ENCODE assay signal across 10 mouse cellular contexts in genomic region chr13:112114741-112115201, GRCm38 (mm10).
A peak's percentile ranks its signal among the peaks of the same experiment; 100 is the strongest.
DNase-seq lines count a peak whose midpoint lies in the region; ATAC-seq and TF ChIP-seq lines count a peak whose summit lies in the region.
"Had no signal": no experiment of that assay in that cellular context is flagged by ENCODE, and none has a peak within 500 bp of the region (broad histone marks: within the 10 kb centered on the region; RNA-seq: fewer than 3 reads in every experiment).

No protein-coding gene starts in this region.

- H3K9ac ChIP-seq in kidney, postnatal 0 days (ENCODE audit: low read depth, low read length): no peak overlapping the region
- H3K9ac ChIP-seq in embryonic facial prominence, embryonic 15.5 days: no peak overlapping the region
- H3K9ac ChIP-seq: liver, embryonic 13.5 days had no signal

- no peak for DNase-seq in kidney, postnatal 0 days (ENCODE audit: low spot score)
- DNase-seq in kidney, postnatal 14 days: no peak
- peak; percentile 39 for DNase-seq in gastrocnemius, postnatal 14 days
- peak; percentile 18 for DNase-seq in lung, postnatal 36 days
- no peak for DNase-seq in left cerebral cortex, adult 8-10 months (ENCODE audit: low spot score in 2 of 2)
- no peak for DNase-seq in thymus, postnatal 0 days (ENCODE audit: low spot score)
- DNase-seq: liver, embryonic 13.5 days; retina, postnatal 1 day; thymus, adult 18-20 months had no signal

- H3K9me3 ChIP-seq in kidney, postnatal 0 days (replicated peaks; ENCODE audit: low read length): no peaks in the 10 kb centered on the region
- no peaks in the 10 kb centered on the region for H3K9me3 ChIP-seq in embryonic facial prominence, embryonic 15.5 days (replicated peaks)
- H3K9me3 ChIP-seq: liver, embryonic 13.5 days had no signal

- intact Hi-C loops in gastrocnemius, postnatal 14 days (cut with DNase I; ENCODE audit: low total_unique reads): no loop called here

- no peak overlapping the region for H3K27ac ChIP-seq in kidney, postnatal 0 days
- H3K27ac ChIP-seq in embryonic facial prominence, embryonic 15.5 days (replicated peaks): peak overlapping the region; percentile 51; the same call in 1 of the 2 replicates
- H3K27ac ChIP-seq: liver, embryonic 13.5 days had no signal

- no peak overlapping the region for H3K4me2 ChIP-seq in kidney, postnatal 0 days (ENCODE audit: low read length)
- H3K4me2 ChIP-seq in embryonic facial prominence, embryonic 15.5 days (replicated peaks): no peak overlapping the region
- H3K4me2 ChIP-seq: liver, embryonic 13.5 days had no signal

- WGBS in kidney, postnatal 0 days: 55% methylated on average over 7 of the region's 7 CpGs
- 64% methylated on average over 7 of the region's 7 CpGs for WGBS in embryonic facial prominence, embryonic 15.5 days

- no peaks in the 10 kb centered on the region for H3K36me3 ChIP-seq in kidney, postnatal 0 days (ENCODE audit: insufficient read depth, low read length)
- no peaks in the 10 kb centered on the region for H3K36me3 ChIP-seq in embryonic facial prominence, embryonic 15.5 days
- H3K36me3 ChIP-seq: liver, embryonic 13.5 days had no signal

- peaks cover 13% of the 10 kb centered on the region; the same call in 1 of the 2 replicates for H3K4me1 ChIP-seq in kidney, postnatal 0 days (replicated peaks; ENCODE audit: insufficient read depth, low read length)
- H3K4me1 ChIP-seq in embryonic facial prominence, embryonic 15.5 days: peaks cover 23% of the 10 kb centered on the region
- H3K4me1 ChIP-seq: liver, embryonic 13.5 days had no signal

- no peak for TF ChIP-seq CTCF in kidney, postnatal 0 days (IDR thresholded peaks at IDR 0.05; ENCODE audit: low read depth)

- H3K27me3 ChIP-seq in kidney, postnatal 0 days (ENCODE audit: insufficient read depth, low read length): no peaks in the 10 kb centered on the region
- no peaks in the 10 kb centered on the region for H3K27me3 ChIP-seq in embryonic facial prominence, embryonic 15.5 days

- H3K4me3 ChIP-seq in kidney, postnatal 0 days (replicated peaks; ENCODE audit: low read depth, low read length): no peak overlapping the region
- no peak overlapping the region for H3K4me3 ChIP-seq in embryonic facial prominence, embryonic 15.5 days (replicated peaks)
- H3K4me3 ChIP-seq: liver, embryonic 13.5 days had no signal

- ATAC-seq in kidney, postnatal 0 days (replicated peaks; ENCODE audit: low FRiP score, low read depth): peak; percentile 59; the same call in 1 of the 2 replicates
- no peak; the same call in 1 of the 2 replicates for ATAC-seq in embryonic facial prominence, embryonic 15.5 days (ENCODE audit: insufficient number of reproducible peaks, low FRiP score, low TSS enrichment, low read depth)

Comparison
In these comparisons a context has a peak if more than half of its experiments do, and no peak if none do; other contexts are left out.
1. DNase-seq: peak in gastrocnemius, postnatal 14 days (single experiment) and lung, postnatal 36 days (single experiment); none in kidney, postnatal 0 days (single experiment), kidney, postnatal 14 days (single experiment), left cerebral cortex, adult 8-10 months (0 of 2) and thymus, postnatal 0 days (single experiment).